Mouse (Mus musculus) heart, embryonic 16.5 days (tissue): Measurements from ENCODE around the gene Defb30. TPM values are rescaled to one million over a fixed set of nuclear protein-coding genes. Genes with fewer than 3 reads are reported as not detected.
A peak's percentile ranks its signal among the peaks of the same experiment; 100 is the strongest.

ENCODE experiments used
- ATAC-seq: fragments of 200-750 bp; cut with Nextera tagmentation; replicated peaks from 2 replicates; pipeline ENCODE4 v1.8.0; 2017; ENCODE audit warnings: moderate number of reproducible peaks; ENCODE audit not compliant: insufficient read depth, low FRiP score; ENCODE audit errors: extremely low read depth
- H3K27ac ChIP-seq: fragments of 300-500 bp; sonication (generic); 2 replicates; pipeline ENCODE4 v1.5.1; 2014; ENCODE audit warnings: mild to moderate bottlenecking, low read length, control low read depth, moderate library complexity
- H3K27me3 ChIP-seq: fragments of 300-500 bp; sonication (generic); 2 replicates; pipeline ENCODE4 v1.6.1; 2014; ENCODE audit warnings: low read length, mixed read lengths; ENCODE audit not compliant: control insufficient read depth, insufficient read depth
- H3K36me3 ChIP-seq: fragments of 300-500 bp; sonication (generic); 2 replicates; pipeline ENCODE4 v1.6.1; 2014; ENCODE audit not compliant: control insufficient read depth, insufficient read depth
- H3K4me1 ChIP-seq: fragments of 300-500 bp; sonication (generic); 2 replicates; pipeline ENCODE4 v1.6.1; 2014; ENCODE audit warnings: low read length, mixed read lengths; ENCODE audit not compliant: control insufficient read depth, insufficient read depth
- H3K4me2 ChIP-seq: fragments of 300-500 bp; sonication (generic); 2 replicates; pipeline ENCODE4 v1.6.1; 2014; ENCODE audit warnings: low read depth, mild to moderate bottlenecking, control low read depth, low read length
- H3K4me3 ChIP-seq: fragments of 300-500 bp; sonication (generic); 2 replicates; pipeline ENCODE4 v1.5.1; 2014; ENCODE audit warnings: mild to moderate bottlenecking, control low read depth, low read length
- H3K9ac ChIP-seq: fragments of 300-500 bp; sonication (generic); 2 replicates; pipeline ENCODE4 v1.6.1; 2014; ENCODE audit warnings: low read length, control low read depth
- H3K9me3 ChIP-seq: fragments of 300-500 bp; sonication (generic); replicated peaks from 2 replicates; pipeline ENCODE4 v1.6.1; 2016; ENCODE audit warnings: low read length; ENCODE audit not compliant: control insufficient read depth
- WGBS: fragments of 180-500 bp; shearing (Covaris S2); extraction: QIAGEN DNeasy Blood & Tissue Kit; methylation state at CpG from one replicate; pipeline ENCODE4 v1.1.7; 2014; 5-methylcytosine and 5-hydroxymethylcytosine counted together
- polyA plus RNA-seq: library from polyadenylated mRNA; unstranded; fragments of >200 nt; fragmentation: Nextera tagmentation; extraction: Ambion mirVana; gene quantifications from 2 replicates; pipeline ENCODE4 v1.2.1, GENCODE M21; 2015

Gene Defb30
- polyA plus RNA-seq, 1 experiment from 2014 or later = not detected

DNA sequence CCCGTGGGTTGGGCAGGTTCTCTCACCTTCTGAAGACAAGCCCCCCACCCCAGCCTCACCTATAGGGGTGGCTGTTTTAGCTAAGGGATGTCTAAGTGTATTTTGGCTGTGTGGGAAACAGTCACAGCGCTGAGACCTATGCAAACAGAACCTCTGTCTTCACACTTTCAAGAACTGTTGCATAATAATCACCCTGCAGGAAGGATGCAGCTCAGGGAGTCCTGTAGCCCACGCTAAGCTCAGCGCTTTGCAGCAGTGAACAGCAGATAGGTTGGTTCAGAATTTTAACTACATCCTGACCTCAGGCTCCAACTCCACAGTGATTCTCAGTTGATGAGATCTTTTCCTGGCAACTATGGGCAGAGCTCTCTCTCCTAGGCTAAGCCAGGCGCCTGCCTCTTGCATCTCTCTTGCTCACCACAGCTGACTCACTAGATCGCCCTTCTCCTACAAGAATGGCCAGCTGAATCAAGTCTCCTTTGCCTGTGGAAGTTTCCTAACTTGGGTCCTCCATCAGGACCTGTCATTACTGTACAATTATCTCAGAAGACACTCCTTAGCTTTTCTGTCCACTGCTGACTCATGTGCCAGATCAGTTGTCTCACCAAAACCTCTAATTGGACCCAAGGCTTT lies 29.1 kb downstream of the Defb30 start:
- Histone ChIP-seq H3K9me3 (no peaks in the 10 kb centered on the region), H3K4me1 (no peaks in the 10 kb centered on the region), H3K4me2 (no peak overlapping the region), H3K36me3 (no peaks in the 10 kb centered on the region), H3K4me3 (no peak overlapping the region), H3K27ac (no peak overlapping the region), H3K27me3 (no peaks in the 10 kb centered on the region; the same call in 1 of the 2 replicates), H3K9ac (no peak overlapping the region)
- 42% methylated on average over 6 of the region's 6 CpGs for WGBS
- ATAC-seq = no peak

DNA sequence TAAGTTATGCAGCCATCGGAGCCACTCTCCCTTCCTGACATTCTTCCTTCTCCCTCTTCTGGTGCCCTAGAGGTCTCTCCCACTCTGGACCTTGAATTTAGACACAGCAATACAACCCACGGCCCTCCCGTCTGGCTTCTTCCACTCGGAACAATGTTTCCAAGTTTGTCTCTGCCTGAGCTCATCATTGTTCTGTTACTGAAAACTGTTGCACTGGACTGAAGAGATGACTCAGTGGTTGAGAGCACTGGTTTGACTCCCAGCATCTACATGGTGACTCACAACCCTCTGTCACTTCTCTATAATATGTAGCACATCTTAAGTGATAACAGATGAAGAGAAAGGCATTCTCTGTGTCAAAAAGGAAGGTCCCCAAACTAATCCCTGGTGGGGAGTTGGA lies 35.1 kb downstream of the Defb30 start:
- no peak overlapping the region for H3K4me2 ChIP-seq
- no peak overlapping the region for H3K4me3 ChIP-seq
- no peak overlapping the region for H3K27ac ChIP-seq
- no peaks in the 10 kb centered on the region for H3K36me3 ChIP-seq
- 0 out of 2 replicates have a peak, but pooled peaks cover 4% of the 10 kb centered on the region for H3K9me3 ChIP-seq
- no peak overlapping the region for H3K9ac ChIP-seq
- 44% methylated on average over 4 of the region's 4 CpGs for WGBS
- ATAC-seq = no peak
- H3K4me1 ChIP-seq = no peaks in the 10 kb centered on the region
- H3K27me3 ChIP-seq = no peaks in the 10 kb centered on the region; the same call in 1 of the 2 replicates

DNA sequence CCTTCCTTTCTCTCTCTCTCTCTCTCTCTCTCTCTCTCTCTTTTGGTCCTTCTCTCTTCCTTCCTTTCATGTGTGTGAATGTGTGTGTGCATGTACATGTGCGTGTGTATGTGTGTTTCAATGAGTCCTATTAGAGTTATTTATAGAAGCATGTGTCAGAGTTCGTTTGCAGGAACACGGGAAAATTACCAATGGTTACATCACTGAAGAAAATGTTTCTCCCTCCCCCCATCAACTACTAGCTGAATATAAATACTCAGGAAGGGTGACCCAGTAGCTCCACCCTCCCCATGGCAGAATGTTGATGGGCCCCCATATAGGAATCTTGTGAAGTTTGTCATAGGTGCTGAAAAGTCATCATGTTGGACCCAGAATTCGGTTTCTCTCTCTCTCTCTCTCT lies 36.7 kb downstream of the Defb30 start:
- Histone ChIP-seq H3K4me3 (no peak overlapping the region), H3K9me3 (0 out of 2 replicates have a peak, but pooled peaks cover 4% of the 10 kb centered on the region), H3K27ac (no peak overlapping the region), H3K9ac (no peak overlapping the region), H3K4me1 (no peaks in the 10 kb centered on the region), H3K4me2 (no peak overlapping the region), H3K27me3 (no peaks in the 10 kb centered on the region; the same call in 1 of the 2 replicates), H3K36me3 (no peaks in the 10 kb centered on the region)
- ATAC-seq = no peak
- 50% methylated on average over 4 of the region's 4 CpGs for WGBS

DNA sequence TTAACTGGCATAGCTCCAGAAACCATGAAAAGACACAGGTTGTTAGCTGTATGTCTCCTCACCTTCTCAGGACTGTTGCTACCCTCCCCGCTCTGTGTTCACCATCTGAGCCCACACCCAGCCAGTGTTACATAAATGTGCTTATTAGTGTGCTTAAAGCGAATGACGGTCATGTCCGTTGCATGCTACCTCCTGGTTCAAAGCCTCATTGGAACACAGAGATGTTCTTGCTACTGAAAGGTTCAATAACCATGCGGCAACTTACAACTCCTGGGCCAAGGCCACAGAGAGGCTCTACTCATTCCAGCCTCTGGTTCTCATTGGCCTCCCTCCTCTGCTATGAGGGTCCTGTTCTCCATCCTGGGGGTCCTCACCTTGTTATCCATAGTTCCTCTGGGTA lies 38.3 kb downstream of the Defb30 start, which contains the start of gene Defb43:
Gene Defb43, plus strand, starts transcription at position 301 of the 400 bp plus-strand sequence.
- Histone ChIP-seq H3K9me3 (0 out of 2 replicates have a peak, but pooled peaks cover 4% of the 10 kb centered on the region), H3K27me3 (no peaks in the 10 kb centered on the region; the same call in 1 of the 2 replicates), H3K4me1 (no peaks in the 10 kb centered on the region), H3K36me3 (no peaks in the 10 kb centered on the region), H3K4me2 (no peak within 1 kb of the TSS), H3K4me3 (no peak within 1 kb of the TSS), H3K9ac (no peak within 1 kb of the TSS), H3K27ac (no peak within 1 kb of the TSS)
- 87% methylated on average over 5 of the region's 5 CpGs for WGBS
- no peak for ATAC-seq

DNA sequence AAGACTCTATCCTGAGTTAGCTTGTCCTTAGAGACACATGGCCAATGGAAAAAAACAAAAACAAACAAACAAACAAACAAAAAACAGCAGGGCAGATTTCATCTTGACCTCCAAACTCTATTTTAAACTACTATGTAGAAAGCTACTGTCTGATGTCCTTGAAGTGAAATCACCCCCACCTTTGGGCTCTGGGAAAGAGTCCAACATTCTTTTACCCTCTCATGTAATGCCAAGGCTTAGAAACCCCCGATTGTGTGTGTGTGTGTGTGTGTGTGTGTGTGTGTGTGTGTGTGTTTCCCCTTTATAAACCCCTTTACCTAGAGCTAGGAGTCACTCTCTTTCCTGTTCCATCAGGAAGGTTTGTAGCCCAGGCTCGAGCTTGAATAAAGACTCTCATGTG lies 47.2 kb downstream of the Defb30 start:
- Histone ChIP-seq H3K27me3 (no peaks in the 10 kb centered on the region), H3K9ac (no peak overlapping the region), H3K4me3 (no peak overlapping the region), H3K4me1 (0 out of 2 replicates have a peak, but pooled peaks cover 2% of the 10 kb centered on the region), H3K9me3 (no peaks in the 10 kb centered on the region), H3K4me2 (no peak overlapping the region), H3K36me3 (no peaks in the 10 kb centered on the region), H3K27ac (peak overlapping the region; percentile 67)
- WGBS = 31% methylated on average over 2 of the region's 2 CpGs
- peak; percentile 81 for ATAC-seq

- no peak overlapping the region for H3K4me2 ChIP-seq
- no peak overlapping the region for H3K27ac ChIP-seq
- no peaks in the 10 kb centered on the region for H3K36me3 ChIP-seq
- no peak overlapping the region for H3K4me3 ChIP-seq
- no peak for ATAC-seq
- 0 out of 2 replicates have a peak, but pooled peaks cover 2% of the 10 kb centered on the region for H3K4me1 ChIP-seq
- no peaks in the 10 kb centered on the region for H3K9me3 ChIP-seq
- no peaks in the 10 kb centered on the region for H3K27me3 ChIP-seq
- no peak overlapping the region for H3K9ac ChIP-seq
- WGBS = 79% methylated on average over 4 of the region's 4 CpGs
Measured at GRCm38 (mm10) chr14:62998977-62999376, 50.8 kb downstream of the Defb30 start.

GRCm38 (mm10) chr14:62997777-62998176 lies 52.0 kb downstream of the Defb30 start, which contains the start of gene Defb47:
TSS of gene Defb47 (plus strand) at chr14:62998077.
- Histone ChIP-seq H3K9me3 (no peaks in the 10 kb centered on the region), H3K4me1 (no peaks in the 10 kb centered on the region), H3K9ac (no peak within 1 kb of the TSS), H3K27ac (no peak within 1 kb of the TSS), H3K27me3 (no peaks in the 10 kb centered on the region), H3K4me2 (no peak within 1 kb of the TSS), H3K4me3 (no peak within 1 kb of the TSS), H3K36me3 (no peaks in the 10 kb centered on the region)
- WGBS = 81% methylated on average over 8 of the region's 8 CpGs
- no peak for ATAC-seq

- Histone ChIP-seq H3K4me1 (peaks cover 5% of the 10 kb centered on the region; the same call in 1 of the 2 replicates), H3K4me3 (no peak overlapping the region), H3K36me3 (no peaks in the 10 kb centered on the region), H3K9ac (no peak overlapping the region), H3K27me3 (no peaks in the 10 kb centered on the region), H3K4me2 (no peak overlapping the region), H3K27ac (no peak overlapping the region), H3K9me3 (no peaks in the 10 kb centered on the region)
- ATAC-seq = no peak
- WGBS = 66% methylated on average over 7 of the region's 7 CpGs
Measured at GRCm38 (mm10) chr14:62991849-62992510, 57.8 kb downstream of the Defb30 start.

GRCm38 (mm10) chr14:62991271-62991670 lies 58.5 kb downstream of the Defb30 start:
- Histone ChIP-seq H3K27me3 (no peaks in the 10 kb centered on the region), H3K36me3 (no peaks in the 10 kb centered on the region), H3K9me3 (no peaks in the 10 kb centered on the region), H3K27ac (no peak overlapping the region), H3K4me1 (peaks cover 5% of the 10 kb centered on the region; the same call in 1 of the 2 replicates), H3K9ac (no peak overlapping the region), H3K4me2 (no peak overlapping the region), H3K4me3 (no peak overlapping the region)
- WGBS = 61% methylated on average over 3 of the region's 3 CpGs
- ATAC-seq = no peak
